Mouse (Mus musculus): ENCODE measurements around the gene Ccdc71l.

DNA sequence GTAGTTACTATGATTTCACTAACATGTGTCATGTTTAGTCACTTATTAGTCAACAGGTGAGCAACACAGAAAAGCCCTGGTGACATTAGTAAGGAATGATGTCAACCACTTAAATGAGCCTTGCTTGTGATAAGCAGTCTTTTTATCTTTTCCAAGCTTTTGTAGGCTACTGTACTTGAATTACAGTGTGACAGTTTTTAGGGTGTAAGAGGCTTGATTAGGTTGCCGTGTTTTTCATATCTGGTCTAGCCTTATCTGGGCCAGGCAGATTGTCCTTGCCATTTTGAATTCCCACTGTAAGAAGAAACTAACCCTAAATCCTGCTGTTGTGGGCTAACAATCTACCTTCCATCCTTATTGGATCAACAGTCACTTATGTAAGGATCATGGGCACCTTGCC, 26.6 kb upstream of the Ccdc71l start:
- TF ChIP-seq EP300 (IDR thresholded peaks at IDR 0.05; ENCODE audit: low read depth) (no peak), CTCF (IDR thresholded peaks at IDR 0.05; ENCODE audit: low read depth) (no peak)

Measured in heart, postnatal 0 days (tissue).